Mouse (Mus musculus) right cerebral cortex, postnatal 25 days (tissue): ENCODE results near the gene Unc79.

ENCODE experiments used
- DNase-seq: peaks from one replicate; pipeline ENCODE4 v3.0.0; 2022

Unc79 gene

DNA sequence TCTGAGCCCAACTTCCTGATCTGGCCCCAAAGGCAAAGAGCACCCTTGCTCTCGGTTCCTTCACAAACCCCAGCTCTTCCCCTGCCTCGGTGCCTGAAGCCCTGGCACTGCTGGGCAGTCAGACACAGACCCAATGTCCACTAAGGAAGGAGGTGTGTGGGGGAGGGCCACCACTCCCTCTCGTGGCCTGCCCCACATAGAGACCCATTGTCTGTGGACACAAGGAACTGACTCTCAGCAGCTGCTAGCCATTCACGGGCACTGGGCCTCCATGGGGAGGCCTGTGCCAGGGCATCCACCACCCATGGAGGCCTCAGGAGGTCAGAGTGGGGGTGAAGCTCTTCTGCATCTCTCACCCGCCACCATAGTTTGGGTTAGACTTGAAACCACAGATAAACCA lies 262.4 kb downstream of the Unc79 start:
- DNase-seq: no peak

DNA sequence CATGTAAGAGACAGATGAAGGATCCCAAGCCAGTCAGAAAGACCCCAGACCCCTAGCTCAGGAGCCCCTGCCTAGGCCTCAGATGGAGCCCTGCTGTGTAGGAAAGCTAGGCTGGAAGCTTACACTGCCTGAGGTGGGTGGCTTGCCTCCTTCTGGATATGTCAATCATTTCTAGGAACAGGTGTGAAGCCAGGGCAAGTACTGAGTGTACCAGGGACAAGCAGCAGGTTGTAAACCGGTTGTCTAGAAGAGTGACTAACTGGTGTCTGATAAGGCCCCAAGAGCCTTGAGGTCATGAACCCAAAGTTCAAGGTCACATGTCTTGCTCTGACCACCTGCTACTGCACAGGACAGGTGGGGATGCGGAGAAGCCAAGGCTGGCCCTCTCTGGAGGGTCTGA lies 264.9 kb downstream of the Unc79 start:
- no peak for DNase-seq

DNA sequence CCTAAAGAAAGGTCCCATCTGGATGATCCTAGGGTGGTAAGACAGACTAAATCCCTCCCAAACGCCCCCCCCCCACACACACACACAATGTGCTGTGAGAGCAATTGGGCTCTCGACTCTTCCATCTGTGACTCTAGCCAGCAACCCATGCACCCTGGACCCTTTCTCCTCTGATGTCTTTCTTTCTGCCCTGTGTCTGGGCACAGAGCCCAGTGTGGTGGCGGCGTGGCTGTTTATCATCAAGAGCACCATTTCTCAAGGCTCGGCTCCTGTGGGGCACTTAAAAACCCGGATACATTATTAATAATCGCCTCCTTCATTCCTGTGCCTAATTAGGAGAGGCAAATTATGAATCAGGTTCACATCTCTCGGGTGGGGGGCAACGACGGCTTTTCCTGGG lies 265.6 kb downstream of the Unc79 start:
- no peak for DNase-seq

DNA sequence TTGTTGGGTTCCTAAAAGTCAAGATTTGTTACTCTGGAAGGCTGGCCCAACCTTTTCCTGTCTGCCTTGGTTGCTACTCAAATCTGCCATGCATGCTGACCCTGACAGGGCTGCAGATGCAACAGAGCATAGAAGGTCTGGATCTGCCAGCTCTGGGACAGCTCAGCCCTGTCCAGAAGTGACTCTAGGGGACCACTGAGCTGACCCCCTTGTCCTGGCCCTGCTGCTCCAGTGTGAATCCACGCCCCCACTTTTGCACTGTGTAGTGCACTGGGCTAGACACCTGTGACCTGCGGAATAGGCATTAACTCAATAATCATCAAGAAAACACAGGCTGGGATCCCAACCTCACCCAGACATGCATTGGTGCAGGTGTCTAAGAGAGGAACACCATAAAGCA lies 266.1 kb downstream of the Unc79 start:
- no peak for DNase-seq

DNA sequence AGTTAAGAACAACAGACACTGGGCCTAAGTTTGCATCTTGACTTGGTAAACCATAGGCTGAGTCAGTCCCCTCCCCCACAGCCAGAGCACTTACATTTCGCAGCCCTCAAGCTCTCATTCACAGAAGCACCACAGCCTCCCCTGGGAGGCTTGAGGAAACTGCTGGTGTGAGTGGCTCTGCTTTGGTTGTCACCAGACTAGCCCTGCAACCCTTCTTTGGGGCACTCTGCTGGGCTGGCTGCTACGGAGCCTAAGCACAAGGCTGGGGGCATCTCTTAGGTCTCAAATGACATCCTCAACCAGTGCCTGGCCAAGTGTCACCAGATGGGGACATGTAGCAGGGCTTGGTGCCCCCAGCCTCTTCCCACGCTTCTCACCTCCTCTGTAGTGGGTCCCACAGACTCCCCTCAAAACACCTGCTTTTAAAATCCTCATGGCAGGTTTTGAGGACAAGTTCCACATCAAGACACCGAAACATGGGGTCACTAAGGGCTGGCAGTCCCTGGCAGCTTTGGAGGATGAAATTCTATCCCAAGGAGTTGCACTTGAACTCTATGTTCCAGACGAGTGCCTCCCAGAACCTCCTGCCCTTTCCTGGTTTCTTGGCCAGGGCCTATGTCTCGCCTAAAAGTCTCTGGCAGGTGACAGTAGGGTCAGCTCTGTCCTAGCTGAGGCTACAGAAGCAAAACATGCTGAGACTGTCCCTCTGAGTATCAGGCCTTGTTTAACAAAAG lies 267.4 kb downstream of the Unc79 start:
- DNase-seq: no peak

DNA sequence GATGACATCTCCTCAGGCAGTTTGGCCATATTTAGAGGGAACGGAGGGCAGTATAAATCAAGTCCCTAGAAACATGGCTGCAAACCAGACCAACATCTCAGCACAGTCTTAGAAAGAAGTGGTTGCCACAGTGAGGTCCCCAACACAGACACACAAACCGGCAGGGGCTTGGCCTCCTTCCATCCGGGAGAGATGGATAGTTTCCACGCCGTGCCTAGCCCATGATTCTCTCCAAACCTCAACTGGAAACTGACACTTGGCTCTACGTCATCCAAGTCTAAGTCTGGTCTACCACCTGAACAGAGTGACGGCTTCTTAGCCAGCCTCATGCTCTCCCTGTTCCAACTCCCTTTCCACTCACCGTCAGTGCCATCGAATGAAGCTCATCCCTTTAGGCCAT lies 275.0 kb downstream of the Unc79 start:
- no peak for DNase-seq

DNA sequence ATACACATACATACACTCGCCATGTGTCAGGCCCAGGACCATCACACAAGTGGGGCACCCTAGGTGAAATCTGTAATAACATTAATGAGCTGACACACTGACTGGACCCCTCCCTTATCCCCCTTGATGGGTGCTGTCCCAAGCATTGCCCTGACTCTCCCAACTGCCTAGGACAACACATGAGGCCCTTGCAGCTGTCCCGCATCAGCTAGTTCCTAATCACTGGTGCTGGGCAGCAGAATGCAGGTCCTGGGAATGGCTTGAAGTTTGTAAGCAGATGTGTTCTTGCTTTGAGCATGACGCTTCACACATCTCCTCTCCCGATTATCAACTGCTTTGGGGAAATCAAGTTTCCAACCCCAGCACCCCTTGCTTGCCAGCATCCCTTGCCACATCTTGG lies 277.5 kb downstream of the Unc79 start:
- no peak for DNase-seq

DNA sequence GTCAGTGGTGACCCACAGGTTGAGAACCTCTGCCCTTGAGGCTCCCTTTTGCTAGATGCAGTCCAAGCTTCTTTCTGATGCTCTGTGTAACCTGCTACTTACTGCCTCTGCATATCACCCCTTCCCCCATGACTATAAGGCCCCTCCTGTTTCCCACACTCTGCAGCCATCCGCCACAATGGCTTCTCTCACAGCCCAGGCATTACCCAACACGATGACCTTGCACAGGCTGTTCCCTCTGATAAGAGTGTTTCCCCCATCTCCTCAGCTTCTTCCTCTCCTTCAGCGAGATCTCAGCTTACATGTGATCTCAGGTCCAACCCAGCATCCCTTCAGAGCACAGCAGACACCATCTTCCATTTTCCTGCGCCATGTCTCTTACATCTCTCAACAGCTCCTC lies 280.4 kb downstream of the Unc79 start:
- no peak for DNase-seq
